Comparison of ENCODE assay signal across 9 mouse cellular contexts in the genomic region with DNA sequence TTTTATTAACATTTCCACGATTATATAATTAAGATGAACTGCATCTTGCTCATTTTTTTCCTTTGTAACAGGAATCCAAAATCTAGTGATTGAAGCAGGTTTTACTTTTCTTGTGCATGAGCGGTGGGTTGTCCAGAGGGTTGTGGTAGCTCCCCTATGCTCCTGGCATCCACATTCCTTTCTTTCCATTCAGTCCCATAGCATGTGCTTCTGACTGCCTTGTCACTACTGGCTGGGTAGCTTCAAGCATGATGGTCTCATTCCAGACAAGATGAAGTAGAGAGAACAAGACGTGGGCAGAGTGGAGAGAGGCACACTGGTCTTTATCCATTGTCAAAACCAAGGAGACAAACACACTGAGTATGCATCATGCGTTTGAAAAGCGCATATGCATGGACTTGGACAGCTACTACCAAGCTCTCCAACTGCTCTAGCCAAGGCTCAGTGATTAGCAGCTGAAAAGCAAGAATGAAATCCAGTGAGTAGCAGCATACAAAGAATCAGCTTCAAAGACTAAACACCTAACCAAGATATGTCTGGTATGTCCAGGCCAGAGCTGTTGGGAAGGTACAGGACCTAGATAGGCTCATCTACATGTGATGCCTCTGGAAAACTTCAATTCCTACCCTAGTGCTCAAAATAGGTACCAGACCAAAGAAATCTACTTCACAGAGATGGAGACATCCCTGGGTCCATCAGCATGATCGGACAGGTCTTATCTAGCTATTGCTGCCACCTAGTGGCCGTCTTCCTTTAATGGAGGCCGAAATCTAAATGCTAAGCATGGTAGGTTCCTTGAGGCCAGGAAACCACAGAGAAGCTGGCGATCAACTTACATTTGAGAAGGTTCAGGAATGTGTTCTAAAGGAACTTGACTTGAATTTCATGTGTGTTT. TPM values are rescaled to one million over a fixed set of nuclear protein-coding genes. Genes with fewer than 3 reads are reported as not detected.
A peak's percentile ranks its signal among the peaks of the same experiment; 100 is the strongest.
DNase-seq lines count a peak whose midpoint lies in the region; ATAC-seq and TF ChIP-seq lines count a peak whose summit lies in the region.
"Had no signal": no experiment of that assay in that cellular context is flagged by ENCODE, and none has a peak within 500 bp of the region (broad histone marks: within the 10 kb centered on the region; RNA-seq: fewer than 3 reads in every experiment).

No protein-coding gene starts in this region.

- H3K4me1 ChIP-seq in hindbrain, embryonic 11.5 days (replicated peaks; ENCODE audit: control insufficient read depth, insufficient read depth, low read length), result peaks cover 6% of the 10 kb centered on the region; the same call in 1 of the 2 replicates
- no peaks in the 10 kb centered on the region for H3K4me1 ChIP-seq in lung, embryonic 14.5 days (ENCODE audit: insufficient read depth)
- H3K4me1 ChIP-seq: heart, embryonic 15.5 days had no signal

- H3K27me3 ChIP-seq in hindbrain, embryonic 11.5 days (ENCODE audit: control insufficient read depth, insufficient read depth, low read length), result no peaks in the 10 kb centered on the region
- H3K27me3 ChIP-seq in lung, embryonic 14.5 days (ENCODE audit: insufficient read depth, low read length), result no peaks in the 10 kb centered on the region
- H3K27me3 ChIP-seq: heart, embryonic 15.5 days had no signal

- peak; percentile 76 for ATAC-seq in hindbrain, embryonic 11.5 days (ENCODE audit: low FRiP score)
- peak; percentile 81 for ATAC-seq in lung, embryonic 14.5 days (ENCODE audit: insufficient read depth)

- no peak overlapping the region for H3K27ac ChIP-seq in hindbrain, embryonic 11.5 days (ENCODE audit: low read depth, low read length)
- no peak overlapping the region for H3K27ac ChIP-seq in lung, embryonic 14.5 days (ENCODE audit: low read depth)
- H3K27ac ChIP-seq: heart, embryonic 15.5 days had no signal

- no peak overlapping the region for H3K4me3 ChIP-seq in hindbrain, embryonic 11.5 days (ENCODE audit: low read depth, low read length)
- H3K4me3 ChIP-seq in lung, embryonic 14.5 days (ENCODE audit: low read depth, low read length), result no peak overlapping the region
- H3K4me3 ChIP-seq: heart, embryonic 15.5 days had no signal

- no peaks in the 10 kb centered on the region for H3K36me3 ChIP-seq in hindbrain, embryonic 11.5 days (ENCODE audit: control insufficient read depth, insufficient read depth, low read length)
- peaks cover 10% of the 10 kb centered on the region; the same call in 1 of the 2 replicates for H3K36me3 ChIP-seq in lung, embryonic 14.5 days (ENCODE audit: insufficient read depth)

- DNase-seq in MEL-GATA-1-ER (ENCODE audit: extremely low read depth, low read depth), result peak; percentile 48
- peak; percentile 83 to 84 for DNase-seq in cerebellum, adult 18-20 months
- peak; percentile 92 for DNase-seq in forelimb bud, embryonic 11.5 days (ENCODE audit: low read depth, low spot score)
- DNase-seq in hindbrain, embryonic 11.5 days (ENCODE audit: low spot score), result peak; percentile 94
- peak; percentile 71 to 86 for DNase-seq in layer of hippocampus, adult 8-10 months (ENCODE audit: low spot score in 2 of 2)
- peak; percentile 97 for DNase-seq in lung, embryonic 14.5 days
- DNase-seq in ovary, adult 18-20 months (ENCODE audit: low spot score), result peak; percentile 39
- DNase-seq in thymus, postnatal 10 days (ENCODE audit: low spot score in 2 of 2), result peak; percentile 51 to 74

- no peak overlapping the region for H3K9ac ChIP-seq in hindbrain, embryonic 11.5 days (ENCODE audit: low read depth, low read length)
- no peak overlapping the region for H3K9ac ChIP-seq in lung, embryonic 14.5 days
- H3K9ac ChIP-seq: heart, embryonic 15.5 days had no signal

- H3K9me3 ChIP-seq in hindbrain, embryonic 11.5 days (ENCODE audit: control insufficient read depth, low read length), result no peaks in the 10 kb centered on the region
- no peaks in the 10 kb centered on the region for H3K9me3 ChIP-seq in lung, embryonic 14.5 days (ENCODE audit: low read depth, low read length)
- H3K9me3 ChIP-seq: heart, embryonic 15.5 days had no signal

- 59% methylated on average over 9 of the region's 9 CpGs for WGBS in hindbrain, embryonic 11.5 days
- WGBS in lung, embryonic 14.5 days, result 52% methylated on average over 9 of the region's 9 CpGs

- TF ChIP-seq CTCF in lung, embryonic 14.5 days (IDR thresholded peaks at IDR 0.05; ENCODE audit: low read depth), result peak; percentile 84

- H3K4me2 ChIP-seq in hindbrain, embryonic 11.5 days (replicated peaks; ENCODE audit: low read depth, low read length), result no peak overlapping the region
- H3K4me2 ChIP-seq in lung, embryonic 14.5 days, result no peak overlapping the region
- H3K4me2 ChIP-seq: heart, embryonic 15.5 days had no signal

RNA-seq across cellular contexts. Expression of a gene that starts 42.5 kb away (rescaled TPM):
- 79.1 and 91.0 TPM in 2 replicates for polyA plus RNA-seq in hindbrain, embryonic 11.5 days (2014; fragmentation: Nextera tagmentation; extraction: Ambion mirVana)
- total RNA-seq in layer of hippocampus, adult 8-10 months (2022), result 10 to 100 TPM; 70.8 to 93.0 (median 81.4) TPM
- polyA plus RNA-seq in lung, embryonic 14.5 days (2014; fragmentation: Nextera tagmentation; extraction: Ambion mirVana), result 97.0 and 102 TPM in 2 replicates

RNA-seq across cellular contexts. Expression of a gene that starts 49.8 kb away (rescaled TPM):
- polyA plus RNA-seq in hindbrain, embryonic 11.5 days (2014; fragmentation: Nextera tagmentation; extraction: Ambion mirVana), result 85.4 and 99.3 TPM in 2 replicates
- 1 to 10 TPM; 3.2 to 6.0 (median 4.1) TPM for total RNA-seq in layer of hippocampus, adult 8-10 months (2022)
- polyA plus RNA-seq in lung, embryonic 14.5 days (2014; fragmentation: Nextera tagmentation; extraction: Ambion mirVana), result 13.7 and 16.6 TPM in 2 replicates

Comparison
In these comparisons a context has a peak if more than half of its experiments do, and no peak if none do; other contexts are left out.
1. DNase-seq: peak in every context shown above with its lines; median percentile 97 in lung, embryonic 14.5 days; 94 in hindbrain, embryonic 11.5 days; 92 in forelimb bud, embryonic 11.5 days; 84 in cerebellum, adult 18-20 months; 78 in layer of hippocampus, adult 8-10 months; 62 in thymus, postnatal 10 days; 48 in MEL-GATA-1-ER; 39 in ovary, adult 18-20 months.